Mouse (Mus musculus): ENCODE data around the gene Iqschfp. TPM values are rescaled to one million over a fixed set of nuclear protein-coding genes. Genes with fewer than 3 reads are reported as not detected.
A peak's percentile ranks its signal among the peaks of the same experiment; 100 is the strongest.

Gene Iqschfp
- polyA plus RNA-seq, 1 experiment from 2014 or later: 0.39 TPM

DNA sequence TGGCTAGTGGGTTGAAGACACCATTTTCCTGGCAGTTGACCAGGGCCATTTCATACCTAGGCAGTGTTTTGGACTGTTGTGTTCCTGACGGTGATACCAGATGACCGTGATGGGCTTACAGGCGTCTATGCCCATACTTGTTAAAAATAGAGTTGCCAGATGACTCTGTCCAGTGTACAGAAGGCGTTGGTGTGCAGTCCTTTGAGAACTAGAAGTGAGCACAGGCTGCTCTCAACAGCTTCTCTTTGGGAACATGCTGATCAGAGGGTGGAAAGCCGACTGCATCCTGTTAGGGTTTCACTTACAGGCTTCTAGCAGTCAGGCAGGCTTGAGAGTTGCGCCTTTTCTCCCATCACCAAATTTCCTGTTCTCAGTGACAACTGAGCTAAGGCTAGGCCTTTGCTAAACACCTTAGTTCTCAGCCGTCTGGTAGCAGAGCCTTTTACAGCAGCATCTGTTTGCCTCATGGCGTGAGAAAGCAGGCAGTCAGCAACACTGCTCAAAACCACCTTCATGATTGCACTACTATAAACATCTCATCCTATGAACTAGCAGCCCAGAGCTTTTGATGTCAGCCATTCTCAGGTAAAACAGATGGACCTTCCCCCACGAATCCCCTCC is 697.3 kb downstream of the Iqschfp start:
- H3K9ac ChIP-seq (ENCODE audit: low read depth, low read length): no peak overlapping the region
- WGBS: 84% methylated on average over 9 of the region's 9 CpGs
- H3K36me3 ChIP-seq (ENCODE audit: control insufficient read depth, insufficient read depth, low read length): no peaks in the 10 kb centered on the region
- H3K27me3 ChIP-seq (ENCODE audit: control insufficient read depth, insufficient read depth, low read length): no peaks in the 10 kb centered on the region
- H3K27ac ChIP-seq (ENCODE audit: low read depth, low read length): no peak overlapping the region
- peaks cover 4% of the 10 kb centered on the region for H3K4me1 ChIP-seq (replicated peaks; ENCODE audit: control insufficient read depth, insufficient read depth, low read length)
- no peaks in the 10 kb centered on the region for H3K9me3 ChIP-seq (ENCODE audit: control insufficient read depth, low read length)
- no peak overlapping the region for H3K4me3 ChIP-seq (ENCODE audit: low read depth, low read length)
- no peak for ATAC-seq (ENCODE audit: low FRiP score)
- H3K4me2 ChIP-seq (replicated peaks; ENCODE audit: low read depth, low read length): no peak overlapping the region
- DNase-seq (ENCODE audit: low spot score): no peak

- ATAC-seq (ENCODE audit: low FRiP score) (peak; percentile 55), DNase-seq (ENCODE audit: low spot score) (no peak)
- no peaks in the 10 kb centered on the region for H3K36me3 ChIP-seq (ENCODE audit: control insufficient read depth, insufficient read depth, low read length)
- H3K4me2 ChIP-seq (replicated peaks; ENCODE audit: low read depth, low read length): no peak overlapping the region
- 55% methylated on average over 8 of the region's 8 CpGs for WGBS
- no peak overlapping the region for H3K4me3 ChIP-seq (ENCODE audit: low read depth, low read length)
- no peaks in the 10 kb centered on the region for H3K9me3 ChIP-seq (ENCODE audit: control insufficient read depth, low read length)
- peak overlapping the region; percentile 49; the same call in 1 of the 2 replicates for H3K27ac ChIP-seq (ENCODE audit: low read depth, low read length)
- no peak overlapping the region for H3K9ac ChIP-seq (ENCODE audit: low read depth, low read length)
- H3K27me3 ChIP-seq (ENCODE audit: control insufficient read depth, insufficient read depth, low read length): no peaks in the 10 kb centered on the region
- peaks cover 4% of the 10 kb centered on the region for H3K4me1 ChIP-seq (replicated peaks; ENCODE audit: control insufficient read depth, insufficient read depth, low read length)
Measured at GRCm38 (mm10) chr3:68590436-68590835, 698.4 kb downstream of the Iqschfp start.

DNA sequence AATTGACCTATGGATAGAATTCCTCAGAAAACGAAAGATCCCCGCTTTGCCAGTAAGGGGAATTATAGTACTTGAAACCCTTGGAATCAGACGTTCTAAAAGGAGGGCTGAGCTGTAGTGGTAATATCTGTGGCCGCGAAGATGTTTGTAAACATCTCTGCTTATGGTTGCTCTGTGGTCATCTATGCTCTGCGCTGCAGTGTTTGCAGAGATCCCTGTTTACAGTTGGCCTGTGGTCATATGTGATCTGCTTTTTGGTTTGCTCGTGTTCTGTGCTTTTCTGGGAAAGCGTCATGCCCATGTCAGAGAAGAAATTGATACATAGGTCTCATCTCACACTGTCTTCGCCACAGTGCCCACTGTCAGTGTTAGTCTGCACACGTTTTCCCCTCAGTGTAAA is 700.5 kb downstream of the Iqschfp start:
- 84% methylated on average over 10 of the region's 10 CpGs for WGBS
- Histone ChIP-seq H3K27me3 (ENCODE audit: control insufficient read depth, insufficient read depth, low read length) (no peaks in the 10 kb centered on the region), H3K9ac (ENCODE audit: low read depth, low read length) (no peak overlapping the region), H3K4me2 (replicated peaks; ENCODE audit: low read depth, low read length) (no peak overlapping the region), H3K4me3 (ENCODE audit: low read depth, low read length) (no peak overlapping the region), H3K4me1 (replicated peaks; ENCODE audit: control insufficient read depth, insufficient read depth, low read length) (no peaks in the 10 kb centered on the region; the same call in 1 of the 2 replicates), H3K27ac (ENCODE audit: low read depth, low read length) (no peak overlapping the region), H3K36me3 (ENCODE audit: control insufficient read depth, insufficient read depth, low read length) (no peaks in the 10 kb centered on the region), H3K9me3 (ENCODE audit: control insufficient read depth, low read length) (no peaks in the 10 kb centered on the region)
- ATAC-seq (ENCODE audit: low FRiP score) (no peak), DNase-seq (ENCODE audit: low spot score) (no peak)

- no peaks in the 10 kb centered on the region; the same call in 1 of the 2 replicates for H3K4me1 ChIP-seq (replicated peaks; ENCODE audit: control insufficient read depth, insufficient read depth, low read length)
- H3K36me3 ChIP-seq (ENCODE audit: control insufficient read depth, insufficient read depth, low read length): no peaks in the 10 kb centered on the region
- H3K27ac ChIP-seq (ENCODE audit: low read depth, low read length): no peak overlapping the region
- H3K9ac ChIP-seq (ENCODE audit: low read depth, low read length): no peak overlapping the region
- H3K4me3 ChIP-seq (ENCODE audit: low read depth, low read length): no peak overlapping the region
- ATAC-seq (ENCODE audit: low FRiP score) (no peak), DNase-seq (ENCODE audit: low spot score) (no peak)
- WGBS: 66% methylated on average over 12 of the region's 12 CpGs
- H3K9me3 ChIP-seq (ENCODE audit: control insufficient read depth, low read length): no peaks in the 10 kb centered on the region
- no peaks in the 10 kb centered on the region for H3K27me3 ChIP-seq (ENCODE audit: control insufficient read depth, insufficient read depth, low read length)
- no peak overlapping the region for H3K4me2 ChIP-seq (replicated peaks; ENCODE audit: low read depth, low read length)
Measured at GRCm38 (mm10) chr3:68593073-68593867, 701.2 kb downstream of the Iqschfp start.

GRCm38 (mm10) chr3:68595316-68595925 is 703.4 kb downstream of the Iqschfp start:
- Histone ChIP-seq H3K9ac (ENCODE audit: low read depth, low read length) (no peak overlapping the region), H3K36me3 (ENCODE audit: control insufficient read depth, insufficient read depth, low read length) (no peaks in the 10 kb centered on the region), H3K27me3 (ENCODE audit: control insufficient read depth, insufficient read depth, low read length) (no peaks in the 10 kb centered on the region), H3K27ac (ENCODE audit: low read depth, low read length) (no peak overlapping the region), H3K4me3 (ENCODE audit: low read depth, low read length) (no peak overlapping the region), H3K4me2 (replicated peaks; ENCODE audit: low read depth, low read length) (no peak overlapping the region), H3K4me1 (replicated peaks; ENCODE audit: control insufficient read depth, insufficient read depth, low read length) (no peaks in the 10 kb centered on the region; the same call in 1 of the 2 replicates), H3K9me3 (ENCODE audit: control insufficient read depth, low read length) (no peaks in the 10 kb centered on the region)
- ATAC-seq (ENCODE audit: low FRiP score): no peak
- 84% methylated on average over 10 of the region's 10 CpGs for WGBS
- DNase-seq (ENCODE audit: low spot score): no peak

DNA sequence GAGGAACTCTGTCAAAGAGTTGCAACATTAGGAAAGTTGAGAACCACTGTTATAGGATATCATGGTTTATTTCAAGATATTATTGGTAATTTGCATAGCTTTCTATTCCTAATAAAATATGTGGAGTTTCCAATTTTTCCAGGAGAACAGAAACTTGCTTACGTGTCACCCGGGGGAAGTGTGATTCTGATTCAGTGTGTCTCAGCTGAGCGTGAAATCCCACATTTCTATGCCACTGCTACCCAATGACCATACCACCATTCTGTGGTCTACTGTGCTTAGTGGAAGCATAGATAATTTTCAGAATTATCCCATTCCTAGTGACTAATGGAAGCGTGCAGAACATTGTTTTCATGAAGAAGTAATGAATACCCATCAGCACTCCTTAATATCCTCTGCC is 704.9 kb downstream of the Iqschfp start:
- Histone ChIP-seq H3K27ac (ENCODE audit: low read depth, low read length) (no peak overlapping the region), H3K9ac (ENCODE audit: low read depth, low read length) (no peak overlapping the region), H3K4me2 (replicated peaks; ENCODE audit: low read depth, low read length) (no peak overlapping the region), H3K4me1 (replicated peaks; ENCODE audit: control insufficient read depth, insufficient read depth, low read length) (no peaks in the 10 kb centered on the region), H3K27me3 (ENCODE audit: control insufficient read depth, insufficient read depth, low read length) (no peaks in the 10 kb centered on the region), H3K36me3 (ENCODE audit: control insufficient read depth, insufficient read depth, low read length) (no peaks in the 10 kb centered on the region), H3K4me3 (ENCODE audit: low read depth, low read length) (no peak overlapping the region), H3K9me3 (ENCODE audit: control insufficient read depth, low read length) (no peaks in the 10 kb centered on the region)
- ATAC-seq (ENCODE audit: low FRiP score) (no peak), DNase-seq (ENCODE audit: low spot score) (no peak)
- 91% methylated on average over 4 of the region's 4 CpGs for WGBS

DNA sequence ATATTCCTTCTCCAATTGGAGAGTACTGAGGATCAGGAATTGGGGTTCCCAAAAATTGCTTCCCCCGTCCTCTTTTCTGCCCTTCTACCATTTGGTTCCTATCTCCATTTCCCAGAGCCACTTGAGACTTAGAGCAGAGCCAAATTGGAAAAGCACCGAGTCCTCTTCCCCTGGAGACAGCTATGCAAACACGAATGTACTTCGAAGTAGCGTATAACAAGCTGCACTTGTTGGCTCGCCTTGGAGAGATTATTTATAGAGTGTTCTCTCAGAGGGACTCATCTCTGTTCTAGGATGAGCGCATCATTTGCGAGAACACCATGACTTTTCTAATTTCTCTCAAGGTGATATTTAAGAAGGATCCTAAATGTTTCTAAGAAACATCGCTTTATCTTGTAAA is 710.9 kb downstream of the Iqschfp start:
- H3K27ac ChIP-seq (ENCODE audit: low read depth, low read length): no peak overlapping the region
- DNase-seq (ENCODE audit: low spot score): no peak
- no peaks in the 10 kb centered on the region for H3K4me1 ChIP-seq (replicated peaks; ENCODE audit: control insufficient read depth, insufficient read depth, low read length)
- no peaks in the 10 kb centered on the region for H3K36me3 ChIP-seq (ENCODE audit: control insufficient read depth, insufficient read depth, low read length)
- no peak overlapping the region for H3K4me2 ChIP-seq (replicated peaks; ENCODE audit: low read depth, low read length)
- no peak for ATAC-seq (ENCODE audit: low FRiP score)
- H3K27me3 ChIP-seq (ENCODE audit: control insufficient read depth, insufficient read depth, low read length): no peaks in the 10 kb centered on the region
- 88% methylated on average over 9 of the region's 9 CpGs for WGBS
- H3K9me3 ChIP-seq (ENCODE audit: control insufficient read depth, low read length): no peaks in the 10 kb centered on the region
- H3K4me3 ChIP-seq (ENCODE audit: low read depth, low read length): no peak overlapping the region
- H3K9ac ChIP-seq (ENCODE audit: low read depth, low read length): no peak overlapping the region

- Histone ChIP-seq H3K27me3 (ENCODE audit: control insufficient read depth, insufficient read depth, low read length) (no peaks in the 10 kb centered on the region), H3K4me3 (ENCODE audit: low read depth, low read length) (no peak overlapping the region), H3K4me1 (replicated peaks; ENCODE audit: control insufficient read depth, insufficient read depth, low read length) (no peaks in the 10 kb centered on the region), H3K9ac (ENCODE audit: low read depth, low read length) (no peak overlapping the region), H3K36me3 (ENCODE audit: control insufficient read depth, insufficient read depth, low read length) (no peaks in the 10 kb centered on the region), H3K27ac (ENCODE audit: low read depth, low read length) (peak overlapping the region; percentile 12; the same call in 1 of the 2 replicates), H3K9me3 (ENCODE audit: control insufficient read depth, low read length) (no peaks in the 10 kb centered on the region), H3K4me2 (replicated peaks; ENCODE audit: low read depth, low read length) (no peak overlapping the region)
- DNase-seq (ENCODE audit: low spot score) (no peak), ATAC-seq (ENCODE audit: low FRiP score) (no peak; the same call in 1 of the 2 replicates)
- 72% methylated on average over 10 of the region's 10 CpGs for WGBS
Measured at GRCm38 (mm10) chr3:68604467-68604866, 712.4 kb downstream of the Iqschfp start.
